Mouse (Mus musculus) liver, postnatal 0 days (tissue): ENCODE measurements around the gene Cep83.

ENCODE experiments used
- CTCF ChIP-seq: sonication (generic); IDR thresholded peaks from 2 replicates; pipeline ENCODE4 v1.5.1; 2016; ENCODE audit warnings: antibody characterized with exemption, low read depth
- EP300 ChIP-seq: IDR thresholded peaks from 2 replicates; pipeline ENCODE4 v1.6.1; 2016; ENCODE audit warnings: antibody characterized with exemption, low read depth, mild to moderate bottlenecking

DNA sequence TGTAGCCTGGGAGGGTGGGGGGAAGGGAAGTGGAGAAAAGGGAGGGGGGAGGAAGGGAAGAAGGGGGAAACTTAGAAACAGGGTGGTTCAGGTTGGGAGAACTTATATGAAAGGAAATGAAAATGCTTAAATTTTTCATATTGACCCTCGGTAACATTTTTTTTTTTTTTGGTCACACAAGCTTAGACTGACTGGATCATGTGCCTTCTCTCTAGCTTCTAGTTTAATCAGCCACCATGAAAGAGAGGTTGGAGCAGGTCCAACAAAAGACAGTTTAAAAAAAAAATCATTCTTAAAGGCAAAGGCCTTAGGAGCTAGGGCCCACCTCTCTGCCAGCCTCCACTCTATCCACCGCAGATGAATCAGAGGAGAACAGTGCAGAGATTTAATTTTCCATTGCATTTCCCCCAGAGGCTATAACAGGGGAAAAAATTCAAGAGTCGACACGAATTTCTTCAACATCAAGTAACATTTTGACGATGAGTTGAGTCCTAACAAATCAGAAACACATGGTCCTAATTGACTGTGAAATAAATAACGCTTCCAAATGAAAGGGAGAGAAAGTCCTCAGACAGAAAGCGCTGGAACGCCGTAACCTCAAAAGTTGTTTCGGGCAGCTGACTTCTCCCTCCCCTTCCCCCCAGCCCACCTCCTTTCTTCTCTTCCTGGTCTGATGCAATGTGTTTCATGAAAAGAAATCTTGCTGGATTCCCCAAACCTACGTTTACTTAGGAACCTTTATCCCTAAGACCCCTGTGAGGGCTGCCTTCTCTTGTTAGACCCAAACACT is 135.7 kb downstream of the Cep83 start:
- TF ChIP-seq EP300, result no peak
- TF ChIP-seq CTCF, result no peak
